Mouse (Mus musculus) neural tube, embryonic 12.5 days (tissue): ENCODE results near the gene Vax1. TPM values are rescaled to one million over a fixed set of nuclear protein-coding genes. Genes with fewer than 3 reads are reported as not detected.

Experiments used
- ATAC-seq: fragments of 200-750 bp; cut with Nextera tagmentation; 2 replicates; pipeline ENCODE4 v1.8.0; 2017; ENCODE audit warnings: low read depth, mild to moderate bottlenecking, moderate TSS enrichment, moderate library complexity; ENCODE audit not compliant: low FRiP score
- H3K27ac ChIP-seq: fragments of 300-500 bp; sonication (generic); 2 replicates; pipeline ENCODE4 v1.5.1; 2016
- H3K27me3 ChIP-seq: fragments of 300-500 bp; sonication (generic); replicated peaks from 2 replicates; pipeline ENCODE4 v1.6.1; 2016; ENCODE audit warnings: mild to moderate bottlenecking
- H3K36me3 ChIP-seq: fragments of 300-500 bp; sonication (generic); 2 replicates; pipeline ENCODE4 v1.6.1; 2016; ENCODE audit warnings: mild to moderate bottlenecking
- H3K4me1 ChIP-seq: fragments of 300-500 bp; sonication (generic); 2 replicates; pipeline ENCODE4 v1.6.1; 2016
- H3K4me2 ChIP-seq: fragments of 300-500 bp; sonication (generic); replicated peaks from 2 replicates; pipeline ENCODE4 v1.6.1; 2016; ENCODE audit warnings: mild to moderate bottlenecking
- H3K4me3 ChIP-seq: fragments of 300-500 bp; sonication (generic); 2 replicates; pipeline ENCODE4 v1.5.1; 2016
- H3K9ac ChIP-seq: fragments of 300-500 bp; sonication (generic); 2 replicates; pipeline ENCODE4 v1.6.1; 2016; ENCODE audit warnings: mild to moderate bottlenecking
- H3K9me3 ChIP-seq: fragments of 300-500 bp; sonication (generic); 2 replicates; pipeline ENCODE4 v1.6.1; 2016; ENCODE audit warnings: mild to moderate bottlenecking
- WGBS: fragments of 180-500 bp; shearing (Covaris S2); methylation state at CpG from one replicate; pipeline ENCODE4 v1.1.7; 2016; 5-methylcytosine and 5-hydroxymethylcytosine counted together
- polyA plus RNA-seq: library from polyadenylated mRNA; unstranded; fragments of >200 nt; fragmentation: Nextera tagmentation; extraction: Ambion mirVana; gene quantifications from 2 replicates; pipeline ENCODE4 v1.2.1, GENCODE M21; 2016

The Vax1 gene
- 0.19 TPM in 1 of 2 replicates, not detected in the other for polyA plus RNA-seq

DNA sequence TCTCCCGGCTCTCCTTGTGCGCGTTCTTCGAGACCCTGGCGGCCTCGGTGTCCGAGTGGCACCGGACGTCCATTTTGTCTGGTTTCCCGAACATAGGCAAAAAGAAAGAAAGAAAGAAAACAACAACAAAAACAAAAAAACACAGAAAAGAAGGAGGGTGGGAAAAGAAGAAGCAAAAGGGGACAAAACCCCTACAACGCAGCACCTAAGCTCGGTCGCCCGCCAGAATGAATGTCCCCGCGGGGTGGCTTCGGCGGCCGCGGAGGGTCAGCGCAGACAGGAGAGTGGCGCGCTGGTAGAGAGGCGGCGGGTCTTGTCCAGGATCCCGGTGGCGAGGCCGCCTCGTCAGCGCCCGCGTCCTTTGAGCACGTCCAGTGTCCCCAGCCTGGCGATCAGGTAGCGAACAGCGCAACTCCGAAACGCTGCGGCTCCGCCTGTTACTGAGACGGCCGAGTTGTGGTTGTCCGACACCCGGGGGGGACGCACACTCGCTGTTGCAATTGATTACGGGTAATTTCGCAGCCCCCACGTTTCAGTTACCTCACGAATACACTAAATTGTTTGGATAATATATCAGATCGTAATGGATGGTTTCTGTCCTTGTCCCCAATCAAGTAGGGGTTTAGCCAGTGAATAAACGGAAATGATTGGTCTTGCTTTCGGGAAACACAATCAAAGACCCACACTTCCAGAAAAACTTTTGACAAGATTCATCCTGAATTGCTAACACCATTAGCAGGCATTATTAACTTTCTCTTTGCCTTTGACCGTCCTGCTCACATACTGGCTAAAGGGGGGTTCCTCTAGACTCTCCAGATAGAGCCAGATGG, at the start of gene Vax1:
Gene Vax1 (minus strand): TSS at position 121 of the 830 bp plus-strand sequence.
- Histone ChIP-seq H3K4me2 (peak within 1 kb of the TSS; percentile 42), H3K27ac (no peak within 1 kb of the TSS), H3K4me1 (peaks cover 12% of the 10 kb centered on the region), H3K9me3 (no peaks in the 10 kb centered on the region), H3K36me3 (no peaks in the 10 kb centered on the region), H3K4me3 (no peak within 1 kb of the TSS), H3K27me3 (peaks cover 98% of the 10 kb centered on the region), H3K9ac (no peak within 1 kb of the TSS)
- WGBS, result under 1% methylated on average over 54 of the region's 54 CpGs
- ATAC-seq, result no peak

DNA sequence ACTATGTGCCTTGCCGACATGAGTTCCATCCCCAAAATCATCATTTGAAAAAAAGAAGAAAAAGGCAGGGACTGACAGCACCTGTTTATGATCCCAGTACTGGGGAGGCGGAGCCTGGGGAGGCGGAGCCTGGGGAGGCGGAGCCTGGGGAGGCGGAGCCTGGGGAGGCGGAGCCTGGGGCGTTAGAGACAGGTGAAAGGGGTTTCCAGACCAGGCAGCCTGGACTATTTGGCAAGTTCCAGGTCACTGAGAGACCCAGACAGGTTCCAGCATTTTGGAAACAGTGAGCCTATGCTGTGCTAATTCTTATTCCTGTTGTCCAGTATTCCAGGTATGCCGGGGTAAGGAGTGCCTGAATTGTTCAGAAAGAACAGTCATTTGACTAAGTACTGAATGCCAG, 49.1 kb upstream of the Vax1 start, which contains the start of gene Kcnk18:
Gene Kcnk18 (plus strand): TSS at position 224 of the 400 bp plus-strand sequence.
- no peak for ATAC-seq
- H3K27ac ChIP-seq, result no peak within 1 kb of the TSS
- 0 out of 2 replicates have a peak, but pooled peaks cover 3% of the 10 kb centered on the region for H3K4me1 ChIP-seq
- WGBS, result 88% methylated on average over 8 of the region's 8 CpGs
- no peak within 1 kb of the TSS for H3K4me3 ChIP-seq
- no peaks in the 10 kb centered on the region for H3K9me3 ChIP-seq
- H3K36me3 ChIP-seq, result no peaks in the 10 kb centered on the region
- H3K27me3 ChIP-seq, result peaks cover 40% of the 10 kb centered on the region
- H3K4me2 ChIP-seq, result no peak within 1 kb of the TSS
- H3K9ac ChIP-seq, result no peak within 1 kb of the TSS

DNA sequence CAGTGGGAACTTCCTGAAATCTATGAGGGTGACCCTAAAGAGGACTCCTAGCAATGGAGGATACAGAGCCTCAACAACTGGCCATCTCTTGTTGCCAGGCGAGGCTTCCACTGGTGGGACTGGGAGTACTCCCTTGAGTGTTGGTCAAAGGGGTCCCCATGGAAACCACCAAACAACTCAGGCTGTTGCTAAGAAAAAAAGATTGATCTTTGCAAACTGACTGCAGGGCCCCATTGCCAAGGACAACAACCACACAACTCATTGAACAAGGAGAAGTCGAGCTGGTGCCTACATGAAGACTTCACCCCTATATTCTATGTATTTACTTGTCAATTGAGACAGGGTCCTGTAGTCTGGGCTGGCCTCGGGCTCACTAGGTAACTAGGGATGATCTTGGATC, 47.0 kb upstream of the Vax1 start:
- Histone ChIP-seq H3K27me3 (peaks cover 45% of the 10 kb centered on the region), H3K9me3 (no peaks in the 10 kb centered on the region), H3K4me1 (0 out of 2 replicates have a peak, but pooled peaks cover 3% of the 10 kb centered on the region), H3K9ac (no peak overlapping the region), H3K4me3 (no peak overlapping the region), H3K4me2 (no peak overlapping the region), H3K36me3 (no peaks in the 10 kb centered on the region), H3K27ac (no peak overlapping the region)
- WGBS, result 60% methylated on average over 3 of the region's 3 CpGs
- ATAC-seq, result no peak

DNA sequence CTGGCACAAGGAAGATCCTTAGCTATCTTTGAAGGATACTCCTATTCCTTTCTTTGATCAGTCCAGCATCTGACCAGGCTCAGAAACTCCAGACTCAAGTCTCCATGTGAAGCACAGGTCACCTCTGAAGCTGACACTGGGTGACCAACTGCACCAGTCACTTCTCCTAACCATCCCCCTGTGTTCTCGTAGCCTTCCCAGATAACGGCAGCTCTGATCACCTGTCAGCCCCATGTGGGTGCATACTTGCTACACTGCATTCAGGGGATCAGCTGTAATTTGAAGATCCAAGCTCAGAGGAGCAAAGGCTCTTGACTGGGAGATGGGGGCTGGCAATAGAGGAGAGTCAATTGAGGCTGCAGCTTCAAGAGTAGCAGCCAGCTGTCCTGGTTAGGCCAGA, 39.1 kb upstream of the Vax1 start:
- WGBS, result 65% methylated on average over 2 of the region's 2 CpGs
- no peak for ATAC-seq
- no peak overlapping the region for H3K4me2 ChIP-seq

DNA sequence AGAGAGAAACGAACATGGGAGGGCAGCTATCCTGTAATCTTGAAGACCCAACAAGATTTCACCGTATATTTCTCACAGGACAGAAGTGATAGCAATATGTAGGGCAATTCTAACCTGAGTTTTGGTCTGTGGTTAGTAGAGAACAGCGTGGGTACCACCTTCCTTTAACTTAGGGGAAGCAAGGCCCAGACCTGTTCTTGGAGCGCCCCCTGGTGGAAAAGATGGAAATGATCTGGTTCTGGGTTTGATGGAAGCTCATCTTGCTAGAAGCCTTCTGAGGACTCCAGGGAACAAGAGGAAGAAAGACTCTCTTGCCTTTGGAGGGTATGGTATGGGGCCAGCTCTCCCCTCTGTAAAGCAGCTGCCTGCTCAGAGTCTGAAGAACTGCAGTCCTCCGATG, 38.6 kb upstream of the Vax1 start:
- H3K4me1 ChIP-seq, result no peaks in the 10 kb centered on the region
- 33% methylated on average over 5 of the region's 5 CpGs for WGBS
- no peaks in the 10 kb centered on the region for H3K9me3 ChIP-seq
- no peak for ATAC-seq
- peaks cover 23% of the 10 kb centered on the region; the same call in 1 of the 2 replicates for H3K27me3 ChIP-seq
- no peak overlapping the region for H3K4me3 ChIP-seq
- H3K27ac ChIP-seq, result no peak overlapping the region
- H3K4me2 ChIP-seq, result no peak overlapping the region
- no peaks in the 10 kb centered on the region for H3K36me3 ChIP-seq
- no peak overlapping the region for H3K9ac ChIP-seq

More for the DNA sequence above, 39.1 kb upstream of the Vax1 start:
- Histone ChIP-seq H3K27ac (no peak overlapping the region), H3K4me3 (no peak overlapping the region), H3K27me3 (peaks cover 23% of the 10 kb centered on the region; the same call in 1 of the 2 replicates), H3K9ac (no peak overlapping the region), H3K36me3 (no peaks in the 10 kb centered on the region), H3K9me3 (no peaks in the 10 kb centered on the region), H3K4me1 (no peaks in the 10 kb centered on the region)

DNA sequence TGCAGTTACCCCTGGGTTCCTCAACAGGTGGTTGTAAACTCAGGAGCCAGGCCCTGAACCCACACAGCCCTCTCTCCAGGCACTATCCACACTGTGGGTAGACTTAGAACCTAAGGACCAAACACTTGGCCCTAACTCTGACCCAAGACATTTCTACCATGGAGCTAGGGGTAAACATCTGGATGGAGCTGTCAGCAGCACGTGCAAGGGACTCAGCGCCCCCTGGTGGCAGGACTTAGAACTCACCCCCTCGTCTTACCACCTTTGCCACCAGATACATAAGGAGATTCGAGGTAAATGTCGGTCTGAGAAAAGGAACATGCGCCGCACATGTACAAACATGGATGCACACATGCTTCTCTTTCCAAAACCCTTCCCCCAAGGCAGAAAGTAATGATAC, 28.3 kb upstream of the Vax1 start:
- H3K27me3 ChIP-seq, result peaks cover 51% of the 10 kb centered on the region
- H3K36me3 ChIP-seq, result no peaks in the 10 kb centered on the region
- H3K4me2 ChIP-seq, result no peak overlapping the region
- no peak overlapping the region for H3K9ac ChIP-seq
- H3K9me3 ChIP-seq, result no peaks in the 10 kb centered on the region
- H3K27ac ChIP-seq, result no peak overlapping the region
- ATAC-seq, result no peak
- H3K4me3 ChIP-seq, result no peak overlapping the region
- no peaks in the 10 kb centered on the region for H3K4me1 ChIP-seq
- 43% methylated on average over 7 of the region's 7 CpGs for WGBS

DNA sequence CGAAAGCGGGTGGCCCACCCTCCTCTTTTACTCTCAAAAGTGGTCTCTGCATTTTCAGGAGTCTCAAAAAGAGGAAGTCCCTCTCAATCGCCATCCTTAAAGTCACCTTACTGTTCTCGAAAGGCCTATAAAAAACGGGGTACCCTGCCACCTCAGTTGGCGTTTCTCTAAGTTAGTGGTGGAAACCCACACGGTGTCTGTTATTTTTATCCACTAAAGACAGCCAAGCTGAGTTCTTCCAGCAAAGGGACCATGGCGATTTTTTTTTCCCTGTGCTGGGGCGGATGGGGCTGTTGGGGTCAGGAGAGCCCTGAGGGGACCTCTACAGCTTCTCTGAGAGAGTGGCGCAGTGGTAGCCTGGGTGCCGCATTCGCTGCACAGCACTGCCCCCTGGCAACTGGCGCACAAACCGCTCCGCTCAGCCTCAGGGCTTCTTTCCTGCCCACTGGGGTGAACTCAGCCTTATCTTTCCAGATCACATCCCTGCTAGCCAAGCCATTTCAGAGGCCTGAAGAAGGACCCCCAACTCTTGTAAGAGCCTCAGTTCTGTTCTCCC, 26.3 kb upstream of the Vax1 start:
- 3% methylated on average over 15 of the region's 15 CpGs for WGBS
- no peak overlapping the region for H3K27ac ChIP-seq
- no peak overlapping the region for H3K4me3 ChIP-seq
- no peak for ATAC-seq
- H3K4me2 ChIP-seq, result no peak overlapping the region
- no peaks in the 10 kb centered on the region for H3K36me3 ChIP-seq
- H3K9ac ChIP-seq, result no peak overlapping the region
- no peaks in the 10 kb centered on the region for H3K9me3 ChIP-seq
- H3K4me1 ChIP-seq, result no peaks in the 10 kb centered on the region
- H3K27me3 ChIP-seq, result peaks cover 69% of the 10 kb centered on the region

DNA sequence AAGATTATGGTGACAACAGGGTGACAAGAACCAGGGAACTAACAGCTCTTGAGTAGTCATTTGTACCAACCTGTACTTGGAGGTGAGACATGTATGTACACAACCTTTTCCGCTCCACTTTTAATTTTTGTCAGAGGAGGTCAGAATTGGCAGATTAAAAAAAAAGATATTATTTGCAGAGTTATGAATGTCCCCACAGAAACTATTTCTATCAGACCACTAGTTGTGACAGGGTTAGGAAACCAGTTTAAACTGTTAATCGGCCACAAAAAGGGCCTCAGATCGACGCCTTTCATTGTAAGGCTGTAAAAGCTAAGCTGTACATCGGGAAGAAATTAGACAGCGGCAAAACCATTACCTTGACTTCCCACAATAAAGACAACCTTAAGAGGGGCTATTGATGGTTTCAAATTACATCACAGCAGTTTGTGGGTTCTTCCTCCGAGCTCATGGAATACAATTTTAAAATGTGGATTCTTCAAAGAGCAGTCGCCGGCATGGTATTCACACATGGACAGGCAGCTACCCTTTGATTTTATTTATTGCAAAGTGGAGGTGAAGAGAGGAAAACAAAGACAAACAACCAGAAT, 25.4 kb upstream of the Vax1 start:
- no peak overlapping the region for H3K27ac ChIP-seq
- peaks cover 79% of the 10 kb centered on the region for H3K27me3 ChIP-seq
- H3K4me1 ChIP-seq, result no peaks in the 10 kb centered on the region
- 4% methylated on average over 9 of the region's 9 CpGs for WGBS
- no peaks in the 10 kb centered on the region for H3K36me3 ChIP-seq
- no peak overlapping the region for H3K9ac ChIP-seq
- no peak overlapping the region for H3K4me2 ChIP-seq
- no peak overlapping the region for H3K4me3 ChIP-seq
- no peak for ATAC-seq
- no peaks in the 10 kb centered on the region for H3K9me3 ChIP-seq

DNA sequence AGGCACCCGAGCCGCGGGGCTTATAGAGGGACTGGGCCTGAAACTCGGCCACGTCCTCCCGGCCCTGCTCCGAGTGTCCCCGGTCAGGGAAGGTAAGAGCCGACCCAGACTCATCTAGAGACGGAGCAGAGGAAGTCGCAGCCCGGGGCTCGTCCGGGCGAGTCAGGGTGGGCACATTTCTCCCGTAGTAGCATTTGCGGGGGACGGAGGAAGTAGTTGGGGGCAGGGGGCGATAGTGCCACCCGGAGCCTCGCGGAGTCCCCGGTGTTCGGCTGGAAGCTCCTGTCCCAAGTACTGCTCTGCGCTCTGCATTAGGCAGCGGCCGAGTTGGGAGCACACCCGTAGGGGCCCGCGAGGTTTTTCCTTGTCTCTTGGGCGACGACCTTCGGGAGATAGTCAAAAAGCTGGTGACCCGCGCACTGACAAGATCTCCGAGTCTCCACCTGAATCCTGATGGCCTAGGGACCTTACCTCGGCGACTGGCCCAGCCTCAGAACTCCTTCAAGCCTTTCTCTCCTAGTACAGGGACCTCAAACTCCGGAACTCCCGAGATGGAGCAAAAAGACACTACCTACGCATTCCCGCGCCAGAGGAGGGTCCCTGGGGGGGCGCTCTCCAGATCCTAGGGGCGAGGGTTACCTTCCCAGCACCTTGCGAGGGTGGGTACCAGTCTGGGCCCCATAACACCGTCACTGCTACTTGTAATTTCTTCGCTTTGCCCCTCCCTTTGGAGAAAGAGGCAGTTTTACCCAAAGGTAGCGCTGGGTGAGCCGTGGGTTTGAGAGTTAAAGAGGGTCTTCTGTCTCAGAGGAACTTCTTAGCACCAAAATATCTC, 24.3 kb upstream of the Vax1 start:
- 0 out of 2 replicates have a peak overlapping the region, but pooled peaks have one; percentile 11 for H3K4me3 ChIP-seq
- under 1% methylated on average over 50 of the region's 50 CpGs for WGBS

DNA sequence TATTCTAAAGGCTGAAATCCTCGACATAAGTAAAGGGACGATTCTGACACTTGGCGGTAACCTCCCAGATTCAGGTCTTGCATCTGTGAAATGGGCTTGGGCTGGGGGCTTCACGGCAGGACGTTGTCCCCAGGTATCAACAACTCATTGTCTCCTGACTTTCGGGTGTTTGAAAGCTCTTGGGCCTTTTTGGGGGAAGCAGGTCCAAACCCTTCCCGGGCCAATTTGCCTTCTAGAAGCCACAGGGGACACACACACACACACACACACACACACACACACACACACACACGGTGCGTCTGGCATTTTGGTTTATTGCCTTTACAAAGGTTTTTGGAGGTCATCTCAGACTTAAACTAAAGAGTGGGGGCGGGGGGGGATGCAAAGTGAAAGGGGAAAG, 23.6 kb upstream of the Vax1 start:
- 1% methylated on average over 10 of the region's 10 CpGs for WGBS
- Histone ChIP-seq H3K4me2 (peak overlapping the region; percentile 28; the same call in 1 of the 2 replicates), H3K36me3 (no peaks in the 10 kb centered on the region)

More for the DNA sequence above, 24.3 kb upstream of the Vax1 start:
- Histone ChIP-seq H3K27me3 (peaks cover 85% of the 10 kb centered on the region), H3K9ac (no peak overlapping the region), H3K27ac (no peak overlapping the region), H3K9me3 (no peaks in the 10 kb centered on the region), H3K4me1 (no peaks in the 10 kb centered on the region), H3K4me2 (peak overlapping the region; percentile 28; the same call in 1 of the 2 replicates), H3K36me3 (no peaks in the 10 kb centered on the region)
- no peak for ATAC-seq

DNA sequence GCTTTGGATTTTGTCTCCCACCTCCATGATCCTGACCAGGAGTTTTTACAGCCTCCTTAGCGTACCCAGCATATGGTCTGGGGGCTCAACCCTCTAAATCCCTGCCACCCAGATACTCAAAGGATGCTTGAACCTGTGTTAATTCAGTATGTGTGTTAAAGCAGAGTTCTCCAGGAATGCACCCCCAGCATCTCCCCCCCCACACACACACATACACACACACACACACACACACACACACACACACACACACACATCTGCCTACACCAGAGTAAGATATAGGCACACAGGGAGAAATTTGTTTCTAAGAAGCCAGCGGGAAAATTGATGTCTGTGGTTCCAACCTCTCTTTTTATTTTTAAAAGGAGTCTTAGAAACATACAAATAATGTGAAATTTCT, 22.6 kb upstream of the Vax1 start:
- ATAC-seq, result no peak
- Histone ChIP-seq H3K36me3 (no peaks in the 10 kb centered on the region), H3K4me3 (no peak overlapping the region), H3K9me3 (no peaks in the 10 kb centered on the region), H3K27ac (no peak overlapping the region), H3K27me3 (peaks cover 93% of the 10 kb centered on the region), H3K4me2 (no peak overlapping the region), H3K4me1 (no peaks in the 10 kb centered on the region), H3K9ac (no peak overlapping the region)
- 6% methylated on average over 2 of the region's 2 CpGs for WGBS

More for the DNA sequence above, 23.6 kb upstream of the Vax1 start:
- no peaks in the 10 kb centered on the region for H3K4me1 ChIP-seq
- H3K9me3 ChIP-seq, result no peaks in the 10 kb centered on the region
- no peak overlapping the region for H3K27ac ChIP-seq
- ATAC-seq, result no peak
- H3K9ac ChIP-seq, result no peak overlapping the region
- H3K27me3 ChIP-seq, result peaks cover 92% of the 10 kb centered on the region
- H3K4me3 ChIP-seq, result no peak overlapping the region
